ENCODE assay signal across 8 mouse cellular contexts in the genomic region with DNA sequence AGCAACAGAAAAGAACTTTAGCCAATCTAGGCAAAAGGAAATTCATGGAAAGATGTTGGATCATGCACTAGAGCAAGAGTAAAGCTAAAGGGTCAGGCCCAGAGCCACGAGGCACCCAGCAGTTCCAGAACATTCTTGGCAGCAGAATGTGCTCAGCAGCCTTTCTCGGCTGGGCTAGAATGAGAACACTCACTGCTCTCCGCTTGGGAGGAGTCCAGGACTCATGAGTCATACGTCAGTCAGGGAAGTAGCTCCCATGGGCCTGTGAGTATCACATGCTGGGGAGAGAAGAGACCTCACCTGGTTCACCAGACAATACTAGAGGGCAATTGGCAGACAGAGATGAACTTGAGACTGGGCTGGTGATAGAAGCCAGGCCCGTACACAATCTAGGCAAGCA. TPM values are rescaled to one million over a fixed set of nuclear protein-coding genes. Genes with fewer than 3 reads are reported as not detected.
DNase-seq lines count a peak whose midpoint lies in the region; ATAC-seq lines count a peak whose summit lies in the region.

No protein-coding gene starts in this region.

- no peaks in the 10 kb centered on the region for H3K36me3 ChIP-seq in lung, embryonic 15.5 days
- H3K36me3 ChIP-seq in liver, embryonic 11.5 days (ENCODE audit: control insufficient read depth, insufficient read depth, low read length), result no peaks in the 10 kb centered on the region

- no peak overlapping the region for H3K9ac ChIP-seq in lung, embryonic 15.5 days
- no peak overlapping the region for H3K9ac ChIP-seq in liver, embryonic 11.5 days (ENCODE audit: low read depth, low read length)

- peaks cover 25% of the 10 kb centered on the region for H3K4me1 ChIP-seq in lung, embryonic 15.5 days
- H3K4me1 ChIP-seq in liver, embryonic 11.5 days (replicated peaks; ENCODE audit: control insufficient read depth, insufficient read depth, low read length), result no peaks in the 10 kb centered on the region; the same call in 1 of the 2 replicates

- H3K27me3 ChIP-seq in lung, embryonic 15.5 days, result no peaks in the 10 kb centered on the region; the same call in 1 of the 2 replicates
- H3K27me3 ChIP-seq in liver, embryonic 11.5 days (replicated peaks; ENCODE audit: control insufficient read depth, insufficient read depth, low read length), result no peaks in the 10 kb centered on the region

- no peak overlapping the region for H3K4me3 ChIP-seq in lung, embryonic 15.5 days
- H3K4me3 ChIP-seq in liver, embryonic 11.5 days (ENCODE audit: low read depth, low read length), result no peak overlapping the region

- no peak overlapping the region for H3K4me2 ChIP-seq in lung, embryonic 15.5 days
- H3K4me2 ChIP-seq in liver, embryonic 11.5 days, result no peak overlapping the region

- peak; percentile 46 for DNase-seq in 416B (ENCODE audit: low read depth)
- DNase-seq in adrenal gland, postnatal 14 days, result peak; percentile 93
- peak; percentile 75 to 81 for DNase-seq in gastrocnemius, adult 8-10 months (ENCODE audit: low spot score in 2 of 2)
- DNase-seq in kidney, postnatal 25 days, result peak; percentile 61 to 79
- peak; percentile 44 for DNase-seq in urinary bladder, adult 2 months (ENCODE audit: low spot score)
- no peak for DNase-seq in thymus, postnatal 25 days
- no peak for DNase-seq in liver, embryonic 11.5 days (ENCODE audit: low spot score)

- WGBS in lung, embryonic 15.5 days, result 43% methylated on average over 5 of the region's 5 CpGs
- WGBS in liver, embryonic 11.5 days, result 75% methylated on average over 5 of the region's 5 CpGs

- no peaks in the 10 kb centered on the region for H3K9me3 ChIP-seq in lung, embryonic 15.5 days
- no peaks in the 10 kb centered on the region for H3K9me3 ChIP-seq in liver, embryonic 11.5 days (ENCODE audit: control insufficient read depth, low read length)

- peak; percentile 21; the same call in 1 of the 2 replicates for ATAC-seq in lung, embryonic 15.5 days (ENCODE audit: borderline replicate concordance, extremely low read depth, low FRiP score, low TSS enrichment)
- ATAC-seq in liver, embryonic 11.5 days (replicated peaks; ENCODE audit: low FRiP score), result no peak

- no peak overlapping the region for H3K27ac ChIP-seq in lung, embryonic 15.5 days
- H3K27ac ChIP-seq in liver, embryonic 11.5 days (ENCODE audit: low read depth, low read length), result no peak overlapping the region

RNA-seq across cellular contexts. Expression of gene Rybp, which starts 39.8 kb away (rescaled TPM):
- total RNA-seq in adrenal gland, postnatal 14 days (2021), result 26.6 and 36.5 TPM in 2 replicates
- total RNA-seq in gastrocnemius, adult 8-10 months (2022), result 1 to 10 TPM; 4.0 to 5.4 (median 4.9) TPM
- polyA plus RNA-seq in lung, embryonic 15.5 days (2015; fragmentation: Nextera tagmentation; extraction: Ambion mirVana), result 21.8 and 22.4 TPM in 2 replicates
- 39.9 and 41.3 TPM in 2 replicates for polyA plus RNA-seq in urinary bladder, adult 2 months (2012; rRNA removed)
- 8.7 and 11.2 TPM in 2 replicates for polyA plus RNA-seq in liver, embryonic 11.5 days (2014; fragmentation: Nextera tagmentation; extraction: Ambion mirVana)

Comparison
In these comparisons a context has a peak if more than half of its experiments do, and no peak if none do; other contexts are left out.
1. DNase-seq: peak in 416B (single experiment), adrenal gland, postnatal 14 days (single experiment), gastrocnemius, adult 8-10 months (2 of 2), kidney, postnatal 25 days (2 of 2) and urinary bladder, adult 2 months (single experiment); none in thymus, postnatal 25 days (single experiment) and liver, embryonic 11.5 days (single experiment).